Mouse (Mus musculus): Measurements from ENCODE around the gene Acox3. TPM values are rescaled to one million over a fixed set of nuclear protein-coding genes. Genes with fewer than 3 reads are reported as not detected.

Gene Acox3
- polyA plus RNA-seq, 1 experiment: 36.0 TPM

- no peak overlapping the region for H3K4me3 ChIP-seq (ENCODE audit: low read depth, low read length)
- TF ChIP-seq CTCF (IDR thresholded peaks at IDR 0.05; ENCODE audit: extremely low read depth, insufficient read length, insufficient replicate concordance, low read depth, low read length) (no peak), POLR2A (IDR thresholded peaks at IDR 0.05; ENCODE audit: low read depth, low read length) (no peak)
- 80% methylated on average over 6 of the region's 6 CpGs for WGBS
- no peaks in the 10 kb centered on the region for H3K4me1 ChIP-seq (ENCODE audit: control insufficient read depth, insufficient read depth, insufficient read length, low read length)
- H3K27me3 ChIP-seq (ENCODE audit: control insufficient read depth, insufficient read depth, low read length): no peaks in the 10 kb centered on the region
- no peak overlapping the region for H3K27ac ChIP-seq (ENCODE audit: insufficient read depth, low read depth, low read length)
- no peaks in the 10 kb centered on the region for H3K36me3 ChIP-seq (ENCODE audit: control insufficient read depth, insufficient read depth, low read length)
Observed at GRCm38 (mm10) chr5:35632841-35633240, 50.0 kb downstream of the Acox3 start.

DNA sequence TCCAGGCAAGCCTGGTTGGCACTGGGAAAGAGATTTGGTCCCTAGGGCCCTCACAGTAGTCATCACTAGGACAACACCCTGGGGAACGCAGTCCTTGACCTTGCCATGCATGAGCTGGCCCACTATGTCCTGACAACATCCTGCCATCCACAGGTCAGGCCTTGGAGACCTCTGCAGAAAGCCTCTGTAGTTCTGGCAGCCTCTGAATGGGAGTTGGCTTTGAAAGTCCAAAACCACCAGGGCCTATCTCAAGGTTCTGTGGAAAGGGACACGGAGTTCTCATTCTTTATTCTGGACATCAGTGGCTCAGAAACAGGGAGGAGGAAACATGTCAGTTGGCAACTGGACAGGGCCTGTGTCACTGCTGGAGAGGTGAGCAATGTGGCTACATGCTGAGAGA is 53.2 kb downstream of the Acox3 start:
- Histone ChIP-seq H3K27me3 (ENCODE audit: control insufficient read depth, insufficient read depth, low read length) (no peaks in the 10 kb centered on the region), H3K36me3 (ENCODE audit: control insufficient read depth, insufficient read depth, low read length) (no peaks in the 10 kb centered on the region), H3K4me1 (ENCODE audit: control insufficient read depth, insufficient read depth, insufficient read length, low read length) (no peaks in the 10 kb centered on the region), H3K4me3 (ENCODE audit: low read depth, low read length) (no peak overlapping the region), H3K27ac (ENCODE audit: insufficient read depth, low read depth, low read length) (no peak overlapping the region)
- TF ChIP-seq POLR2A (IDR thresholded peaks at IDR 0.05; ENCODE audit: low read depth, low read length) (no peak), CTCF (IDR thresholded peaks at IDR 0.05; ENCODE audit: extremely low read depth, insufficient read length, insufficient replicate concordance, low read depth, low read length) (no peak)
- 80% methylated on average over 2 of the region's 2 CpGs for WGBS

- no peaks in the 10 kb centered on the region; the same call in 1 of the 2 replicates for H3K4me1 ChIP-seq (ENCODE audit: control insufficient read depth, insufficient read depth, insufficient read length, low read length)
- H3K27me3 ChIP-seq (ENCODE audit: control insufficient read depth, insufficient read depth, low read length): no peaks in the 10 kb centered on the region
- no peak overlapping the region for H3K4me3 ChIP-seq (ENCODE audit: low read depth, low read length)
- WGBS: 63% methylated on average over 10 of the region's 10 CpGs
- no peak overlapping the region for H3K27ac ChIP-seq (ENCODE audit: insufficient read depth, low read depth, low read length)
- H3K36me3 ChIP-seq (ENCODE audit: control insufficient read depth, insufficient read depth, low read length): no peaks in the 10 kb centered on the region
- TF ChIP-seq POLR2A (IDR thresholded peaks at IDR 0.05; ENCODE audit: low read depth, low read length): no peak
- no peak for TF ChIP-seq CTCF (IDR thresholded peaks at IDR 0.05; ENCODE audit: extremely low read depth, insufficient read length, insufficient replicate concordance, low read depth, low read length)
Observed at GRCm38 (mm10) chr5:35641961-35642584, 59.2 kb downstream of the Acox3 start.

GRCm38 (mm10) chr5:35643401-35644048 is 60.7 kb downstream of the Acox3 start:
- H3K4me1 ChIP-seq (ENCODE audit: control insufficient read depth, insufficient read depth, insufficient read length, low read length): no peaks in the 10 kb centered on the region; the same call in 1 of the 2 replicates
- no peak overlapping the region for H3K4me3 ChIP-seq (ENCODE audit: low read depth, low read length)
- TF ChIP-seq POLR2A (IDR thresholded peaks at IDR 0.05; ENCODE audit: low read depth, low read length) (no peak), CTCF (IDR thresholded peaks at IDR 0.05; ENCODE audit: extremely low read depth, insufficient read length, insufficient replicate concordance, low read depth, low read length) (no peak)
- H3K27me3 ChIP-seq (ENCODE audit: control insufficient read depth, insufficient read depth, low read length): no peaks in the 10 kb centered on the region
- 76% methylated on average over 9 of the region's 9 CpGs for WGBS
- H3K36me3 ChIP-seq (ENCODE audit: control insufficient read depth, insufficient read depth, low read length): no peaks in the 10 kb centered on the region
- H3K27ac ChIP-seq (ENCODE audit: insufficient read depth, low read depth, low read length): no peak overlapping the region

- no peak for TF ChIP-seq POLR2A (IDR thresholded peaks at IDR 0.05; ENCODE audit: low read depth, low read length)
- no peak for TF ChIP-seq CTCF (IDR thresholded peaks at IDR 0.05; ENCODE audit: extremely low read depth, insufficient read length, insufficient replicate concordance, low read depth, low read length)
- H3K4me1 ChIP-seq (ENCODE audit: control insufficient read depth, insufficient read depth, insufficient read length, low read length): no peaks in the 10 kb centered on the region; the same call in 1 of the 2 replicates
- H3K27me3 ChIP-seq (ENCODE audit: control insufficient read depth, insufficient read depth, low read length): no peaks in the 10 kb centered on the region
- no peaks in the 10 kb centered on the region for H3K36me3 ChIP-seq (ENCODE audit: control insufficient read depth, insufficient read depth, low read length)
- no peak overlapping the region for H3K27ac ChIP-seq (ENCODE audit: insufficient read depth, low read depth, low read length)
- H3K4me3 ChIP-seq (ENCODE audit: low read depth, low read length): no peak overlapping the region
- 53% methylated on average over 4 of the region's 4 CpGs for WGBS
Observed at GRCm38 (mm10) chr5:35644082-35644481, 61.2 kb downstream of the Acox3 start.

DNA sequence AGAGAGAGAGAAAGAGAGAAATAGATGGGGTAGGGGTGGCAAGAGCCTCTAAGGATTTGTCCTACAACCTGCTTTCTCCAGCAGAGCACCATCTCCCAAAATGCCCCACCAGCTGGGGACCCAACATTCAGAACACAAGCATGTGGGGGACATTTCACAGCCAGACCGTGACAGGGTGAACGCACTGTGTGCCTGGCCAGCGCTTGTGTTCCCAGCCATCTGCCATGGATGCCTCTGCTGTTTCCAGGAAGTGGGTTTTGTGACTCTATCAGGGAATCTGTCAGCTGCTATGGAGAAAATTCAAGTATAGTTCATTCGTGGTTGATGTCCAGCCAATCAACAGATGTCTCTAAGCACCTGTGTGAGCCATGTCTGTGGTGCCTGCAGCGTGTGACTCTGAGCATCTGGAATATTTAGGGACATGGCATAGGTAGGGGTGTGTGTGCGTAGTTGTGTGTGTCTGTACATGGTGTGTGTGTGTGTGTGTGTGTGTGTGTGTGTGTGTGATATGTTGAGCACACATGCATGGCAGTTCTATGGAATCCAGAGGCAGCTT is 63.2 kb downstream of the Acox3 start:
- H3K27me3 ChIP-seq (ENCODE audit: control insufficient read depth, insufficient read depth, low read length): no peaks in the 10 kb centered on the region
- WGBS: 65% methylated on average over 6 of the region's 6 CpGs
- TF ChIP-seq CTCF (IDR thresholded peaks at IDR 0.05; ENCODE audit: extremely low read depth, insufficient read length, insufficient replicate concordance, low read depth, low read length): no peak
- no peak for TF ChIP-seq POLR2A (IDR thresholded peaks at IDR 0.05; ENCODE audit: low read depth, low read length)
- no peaks in the 10 kb centered on the region for H3K36me3 ChIP-seq (ENCODE audit: control insufficient read depth, insufficient read depth, low read length)
- H3K4me1 ChIP-seq (ENCODE audit: control insufficient read depth, insufficient read depth, insufficient read length, low read length): no peaks in the 10 kb centered on the region; the same call in 1 of the 2 replicates
- no peak overlapping the region for H3K27ac ChIP-seq (ENCODE audit: insufficient read depth, low read depth, low read length)
- H3K4me3 ChIP-seq (ENCODE audit: low read depth, low read length): no peak overlapping the region

GRCm38 (mm10) chr5:35646927-35647326 is 64.1 kb downstream of the Acox3 start:
- peak overlapping the region; percentile 59 for H3K27ac ChIP-seq (ENCODE audit: insufficient read depth, low read depth, low read length)
- no peak overlapping the region for H3K4me3 ChIP-seq (ENCODE audit: low read depth, low read length)
- no peaks in the 10 kb centered on the region; the same call in 1 of the 2 replicates for H3K4me1 ChIP-seq (ENCODE audit: control insufficient read depth, insufficient read depth, insufficient read length, low read length)
- H3K36me3 ChIP-seq (ENCODE audit: control insufficient read depth, insufficient read depth, low read length): no peaks in the 10 kb centered on the region
- WGBS: 83% methylated on average over 1 of the region's 1 CpGs
- no peaks in the 10 kb centered on the region for H3K27me3 ChIP-seq (ENCODE audit: control insufficient read depth, insufficient read depth, low read length)
- TF ChIP-seq POLR2A (IDR thresholded peaks at IDR 0.05; ENCODE audit: low read depth, low read length) (no peak), CTCF (IDR thresholded peaks at IDR 0.05; ENCODE audit: extremely low read depth, insufficient read length, insufficient replicate concordance, low read depth, low read length) (no peak)

All from small intestine, adult 2 months (tissue).